Mouse (Mus musculus) heart, adult 10 weeks (tissue): Measurements from ENCODE around the gene Dnmt3l. TPM values are rescaled to one million over a fixed set of nuclear protein-coding genes. Genes with fewer than 3 reads are reported as not detected.

ENCODE experiments used
- polyA plus RNA-seq: library from polyadenylated mRNA; stranded (reverse); fragments of 350-450 nt; fragmentation: Illumina TruSeq; extraction: RNeasy Lipid Tissue Mini Kit (QIAGEN cat#74804); gene quantifications from one replicate; pipeline ENCODE4 v1.2.3, GENCODE M21; 2014; ENCODE audit warnings: low read depth, low replicate concordance

The Dnmt3l gene
- not detected for polyA plus RNA-seq

DNA sequence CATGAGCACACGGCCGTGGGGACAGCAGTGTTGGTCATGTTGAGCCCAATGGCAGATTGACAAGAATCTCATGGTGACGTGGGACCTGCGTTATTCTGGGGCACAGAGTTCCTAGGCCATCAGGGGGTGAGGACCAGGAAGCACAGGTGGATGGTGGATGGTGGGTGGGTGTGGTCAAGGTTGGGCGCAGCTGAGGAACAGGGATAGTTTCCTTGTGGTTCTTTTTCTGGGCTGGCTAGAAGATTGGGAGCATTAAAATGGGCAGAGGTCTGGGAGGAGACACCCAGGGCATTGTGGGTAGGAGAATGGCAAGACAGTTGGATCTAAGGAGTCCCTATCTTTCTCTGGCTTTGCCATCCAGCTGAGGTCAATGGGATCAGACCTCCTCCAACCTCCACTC is at the start of gene Dnmt3l:
Gene Dnmt3l, plus strand, starts transcription at position 301 of the 400 bp plus-strand sequence.

DNA sequence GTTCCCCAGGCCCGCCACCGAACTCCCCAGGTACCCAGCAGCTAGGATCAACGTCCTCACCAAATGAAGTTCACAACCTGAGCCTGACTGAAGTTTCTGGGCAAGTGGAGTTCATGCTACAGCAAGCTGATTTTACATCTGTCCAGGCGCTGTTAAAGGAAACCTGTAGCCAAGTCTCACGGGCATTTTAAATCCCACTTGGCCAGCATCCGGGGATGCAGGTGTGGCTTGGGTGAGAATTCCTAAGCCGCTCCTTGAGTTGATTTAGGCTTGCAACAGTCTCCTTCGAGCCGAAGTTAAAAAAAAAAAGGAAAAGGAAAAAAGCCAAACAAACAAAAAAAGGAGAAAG is 31.8 kb upstream of the Dnmt3l start, which contains the start of gene Pfkl:
Gene Pfkl, minus strand, starts transcription at position 139 of the 349 bp plus-strand sequence.

DNA sequence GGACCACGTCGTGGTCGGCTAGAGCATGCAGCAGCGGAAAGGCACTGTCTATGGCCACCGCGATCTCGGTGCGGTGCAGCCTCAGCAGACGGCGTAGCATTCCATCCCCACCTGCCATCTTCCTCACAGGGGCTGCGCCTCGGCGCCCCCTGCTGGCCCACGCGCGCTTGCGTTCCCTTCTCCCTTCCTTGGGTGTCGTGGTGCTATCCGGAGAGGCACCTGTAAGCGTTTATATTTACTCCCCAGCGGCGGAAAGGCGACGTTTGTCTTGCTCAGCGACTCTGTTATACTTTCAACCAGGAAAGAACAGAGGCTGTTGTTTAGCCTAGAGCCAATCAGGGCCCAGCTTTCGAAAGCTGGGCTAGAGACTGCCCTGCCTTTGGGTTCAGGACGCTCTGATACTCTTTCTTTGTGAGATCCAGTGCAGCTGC is 1.7 kb downstream of the Dnmt3l start, which contains the start of gene Aire:
Gene Aire, minus strand, starts transcription at position 205 of the 431 bp plus-strand sequence.

DNA sequence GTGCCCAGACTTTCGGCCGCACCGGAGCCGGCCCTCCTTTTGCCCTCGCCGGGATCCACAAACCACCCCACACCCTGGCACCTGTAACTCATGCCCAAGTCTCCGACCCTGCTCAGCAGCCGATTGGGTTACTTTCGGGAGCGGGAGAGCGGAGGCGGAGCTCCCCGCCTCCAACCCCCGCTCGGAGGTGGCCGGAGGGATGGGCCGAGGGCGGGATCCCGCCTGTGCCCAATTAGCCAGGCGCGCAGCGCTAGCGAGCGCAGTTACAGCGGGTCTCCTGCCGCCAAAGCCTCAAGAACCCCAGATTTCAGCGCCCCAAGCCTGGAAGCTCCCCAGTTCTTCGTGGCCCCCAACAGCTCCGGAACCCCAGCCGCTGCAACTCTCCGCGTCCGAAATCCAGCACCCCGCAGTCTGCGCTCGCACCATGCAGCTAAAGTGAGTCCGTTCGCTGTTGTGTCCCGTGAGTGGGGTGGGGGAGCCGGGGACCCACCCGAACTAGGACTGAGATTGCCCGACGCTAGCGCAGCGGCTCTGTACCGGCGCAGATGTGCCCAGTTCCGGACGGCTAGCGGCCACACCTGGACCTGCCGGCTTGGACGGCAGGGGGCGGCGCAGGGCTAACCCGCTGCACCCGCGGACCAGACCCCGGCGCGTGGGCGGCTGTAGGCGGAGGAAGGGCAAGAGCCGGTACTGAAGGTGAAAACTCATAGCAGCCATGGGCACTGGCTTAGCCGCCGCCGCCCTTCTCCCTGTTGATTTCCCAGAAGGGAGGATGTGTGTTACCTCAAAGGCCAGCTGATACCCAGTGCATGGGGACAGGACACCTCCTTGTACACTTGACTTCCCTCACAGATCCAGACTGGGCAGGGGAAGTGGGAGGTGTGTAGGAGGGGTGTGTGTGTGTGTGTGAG is 27.6 kb downstream of the Dnmt3l start, which contains the start of gene Icosl:
Gene Icosl, plus strand, starts transcription at position 202 of the 911 bp plus-strand sequence.

Other genes with a start within 250 kb of the Dnmt3l start
- not detected for gene Gm9639, start 246.9 kb upstream of the Dnmt3l start, polyA plus RNA-seq
- not detected for gene Gm19668, start 242.8 kb upstream of the Dnmt3l start, polyA plus RNA-seq
- not detected for gene Gm9507, start 230.1 kb upstream of the Dnmt3l start, polyA plus RNA-seq
- gene Gm2696, start 227.3 kb upstream of the Dnmt3l start, polyA plus RNA-seq, result not detected
- gene Krtap10-4, start 214.9 kb upstream of the Dnmt3l start, polyA plus RNA-seq, result not detected
- not detected for gene Krtap10-10, start 206.0 kb upstream of the Dnmt3l start, polyA plus RNA-seq
- gene Gm36176, start 195.1 kb upstream of the Dnmt3l start, polyA plus RNA-seq, result not detected
- gene Gm10318, start 189.1 kb upstream of the Dnmt3l start, polyA plus RNA-seq, result not detected
- not detected for gene Gm3285, start 180.0 kb upstream of the Dnmt3l start, polyA plus RNA-seq
- gene Lrrc3, start 139.4 kb upstream of the Dnmt3l start, polyA plus RNA-seq, result 0.13 TPM
- 0.55 TPM for gene Trpm2, start 71.4 kb upstream of the Dnmt3l start, polyA plus RNA-seq
- 14.6 TPM for gene 1810043G02Rik, start 63.4 kb upstream of the Dnmt3l start, polyA plus RNA-seq
- 73.9 TPM for gene Pfkl, start 31.9 kb upstream of the Dnmt3l start, polyA plus RNA-seq
- not detected for gene Aire, start 1.7 kb downstream of the Dnmt3l start, polyA plus RNA-seq
- gene Icosl, start 27.4 kb downstream of the Dnmt3l start, polyA plus RNA-seq, result 5.8 TPM
- 563 TPM for gene D10Jhu81e, start 127.8 kb downstream of the Dnmt3l start, polyA plus RNA-seq
- 12.1 TPM for gene Pwp2, start 143.2 kb downstream of the Dnmt3l start, polyA plus RNA-seq
- gene Trappc10, start 202.7 kb downstream of the Dnmt3l start, polyA plus RNA-seq, result 34.9 TPM